Mouse (Mus musculus): ENCODE results near the gene Adam6b. TPM values are rescaled to one million over a fixed set of nuclear protein-coding genes. Genes with fewer than 3 reads are reported as not detected.
"Not testable (repeated sequence)": the region's sequence is repeated elsewhere in the genome, so short reads cannot be mapped to it uniquely, and the experiment has no call there.

The Adam6b gene
- polyA plus RNA-seq (2012): not detected in 2 replicates

DNA sequence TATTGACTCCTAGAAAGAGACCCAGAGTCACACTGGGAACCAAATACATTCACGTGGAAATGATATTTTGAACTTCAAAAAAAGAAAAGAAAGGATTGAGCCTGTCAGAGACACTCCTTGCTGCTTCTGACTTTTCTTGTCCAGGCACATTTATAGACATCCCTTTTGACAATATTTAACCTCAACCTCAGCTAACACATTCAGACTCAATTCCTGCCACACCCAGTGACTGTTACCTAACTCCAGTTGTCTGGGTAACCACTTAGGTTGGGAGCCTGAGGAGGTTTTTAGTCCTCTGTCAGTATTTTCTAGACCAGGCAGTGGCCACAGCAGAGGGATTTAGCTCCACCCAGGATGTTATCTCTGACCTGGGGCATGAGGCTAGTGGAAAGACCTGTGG lies at the start of gene Adam6b:
Gene Adam6b (plus strand): TSS at position 301 of the 400 bp plus-strand sequence.
- not testable (repeated sequence) for H3K4me3 ChIP-seq (replicated peaks); H3K27me3 ChIP-seq (ENCODE audit: control insufficient read depth); H3K9me3 ChIP-seq (ENCODE audit: control insufficient read depth, low read length); H3K4me1 ChIP-seq (ENCODE audit: control insufficient read depth); H3K36me3 ChIP-seq (ENCODE audit: control insufficient read depth)

DNA sequence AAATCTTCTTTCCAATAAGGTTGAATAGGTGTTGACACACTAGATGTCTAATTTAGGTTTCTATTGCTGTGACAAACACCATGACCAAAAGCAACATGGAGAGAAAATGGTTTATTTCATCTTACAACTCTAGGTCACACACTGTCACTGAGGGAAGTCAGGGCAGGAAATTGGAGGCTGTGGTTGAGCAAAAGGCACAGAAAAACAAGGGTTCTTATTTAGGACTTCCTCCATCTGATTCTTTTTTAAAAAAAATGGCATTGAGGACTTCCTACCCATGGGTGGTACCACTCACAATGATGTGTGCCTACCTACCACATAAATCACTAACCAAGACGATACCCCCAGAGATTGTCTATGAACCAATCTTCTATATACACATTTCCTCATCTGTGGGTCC lies 43.2 kb upstream of the Adam6b start:
- Histone ChIP-seq H3K36me3 (ENCODE audit: control insufficient read depth) (no peaks in the 10 kb centered on the region), H3K4me1 (ENCODE audit: control insufficient read depth) (no peaks in the 10 kb centered on the region), H3K4me3 (replicated peaks) (no peak overlapping the region), H3K27me3 (ENCODE audit: control insufficient read depth) (no peaks in the 10 kb centered on the region), H3K9me3 (ENCODE audit: control insufficient read depth, low read length) (no peaks in the 10 kb centered on the region)
- TF ChIP-seq GATA1 (IDR thresholded peaks at IDR 0.05; ENCODE audit: low read length) (no peak), TAL1 (IDR thresholded peaks at IDR 0.05; ENCODE audit: low read length) (no peak)

DNA sequence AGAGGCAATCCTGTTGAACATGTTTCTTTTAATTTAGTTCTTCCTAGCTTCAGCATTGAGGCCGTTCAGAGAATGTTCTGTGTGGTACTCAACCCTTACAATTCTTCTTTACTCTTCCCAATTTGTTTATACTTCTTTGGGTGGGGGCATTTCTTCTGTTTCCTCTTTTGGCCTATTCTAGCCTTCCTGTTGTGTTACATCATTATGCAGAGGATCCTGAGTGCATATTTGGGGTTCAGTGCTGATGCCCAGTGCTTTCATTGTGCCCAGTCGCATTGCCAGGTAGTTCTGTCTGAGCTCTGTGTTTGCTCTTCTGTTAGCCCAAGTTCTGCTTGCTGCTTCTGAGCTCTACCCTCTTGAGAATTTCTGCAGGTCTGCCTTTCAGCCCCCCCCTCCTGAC lies 13.1 kb upstream of the Adam6b start:
- H3K36me3 ChIP-seq (ENCODE audit: control insufficient read depth): no peaks in the 10 kb centered on the region
- TF ChIP-seq GATA1 (IDR thresholded peaks at IDR 0.05; ENCODE audit: low read length) (no peak), TAL1 (IDR thresholded peaks at IDR 0.05; ENCODE audit: low read length) (no peak)
- H3K4me3 ChIP-seq (replicated peaks): no peak overlapping the region
- H3K27me3 ChIP-seq (ENCODE audit: control insufficient read depth): no peaks in the 10 kb centered on the region
- H3K4me1 ChIP-seq (ENCODE audit: control insufficient read depth): no peaks in the 10 kb centered on the region
- H3K9me3 ChIP-seq (ENCODE audit: control insufficient read depth, low read length): no peaks in the 10 kb centered on the region

GRCm38 (mm10) chr12:113482147-113482546 lies 7.2 kb upstream of the Adam6b start:
- TF ChIP-seq TAL1 (IDR thresholded peaks at IDR 0.05; ENCODE audit: low read length): no peak
- no peak for TF ChIP-seq GATA1 (IDR thresholded peaks at IDR 0.05; ENCODE audit: low read length)
- H3K27me3 ChIP-seq (ENCODE audit: control insufficient read depth): no peaks in the 10 kb centered on the region

DNA sequence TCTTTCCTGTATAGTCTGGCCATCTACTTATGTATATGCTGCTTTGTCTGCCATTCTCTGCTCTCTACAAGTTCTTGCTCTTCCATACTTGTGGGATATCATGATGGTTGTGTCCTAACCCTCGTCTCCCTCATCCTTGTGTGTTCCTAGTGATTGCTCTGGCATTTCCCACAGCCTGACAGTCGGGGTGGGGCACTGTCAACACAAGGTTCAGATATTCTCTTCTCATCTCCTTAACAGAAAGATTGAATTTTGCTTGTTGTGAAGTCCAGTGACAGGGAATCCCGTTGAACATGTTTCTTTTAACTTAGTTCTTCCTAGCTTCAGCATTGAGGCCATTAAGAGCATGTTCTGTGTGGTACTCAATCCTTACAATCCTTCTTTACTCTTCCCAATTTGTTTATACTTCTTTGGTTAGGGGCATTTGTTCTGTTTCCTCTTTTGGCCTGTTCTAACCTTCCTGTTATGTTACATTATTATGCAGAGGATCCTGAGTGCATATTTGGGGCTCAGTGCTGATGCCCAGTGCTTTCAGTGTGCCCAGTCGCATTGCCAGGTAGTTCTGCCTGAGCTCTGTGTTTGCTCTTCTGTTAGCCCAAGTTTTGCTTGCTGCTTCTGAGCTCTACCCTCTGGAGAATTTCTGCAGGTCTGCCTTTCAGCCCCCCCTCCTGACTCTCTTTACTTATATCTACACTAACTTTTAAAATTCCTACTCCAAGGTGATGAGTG lies 6.5 kb upstream of the Adam6b start:
- H3K9me3 ChIP-seq (ENCODE audit: control insufficient read depth, low read length): no peaks in the 10 kb centered on the region
- H3K27me3 ChIP-seq (ENCODE audit: control insufficient read depth): no peaks in the 10 kb centered on the region
- no peak overlapping the region for H3K4me3 ChIP-seq (replicated peaks)
- TF ChIP-seq GATA1 (IDR thresholded peaks at IDR 0.05; ENCODE audit: low read length) (no peak), TAL1 (IDR thresholded peaks at IDR 0.05; ENCODE audit: low read length) (no peak)
- H3K36me3 ChIP-seq (ENCODE audit: control insufficient read depth): no peaks in the 10 kb centered on the region
- H3K4me1 ChIP-seq (ENCODE audit: control insufficient read depth): no peaks in the 10 kb centered on the region

More at GRCm38 (mm10) chr12:113482147-113482546, 7.2 kb upstream of the Adam6b start:
- H3K36me3 ChIP-seq (ENCODE audit: control insufficient read depth): no peaks in the 10 kb centered on the region
- H3K4me3 ChIP-seq (replicated peaks): no peak overlapping the region
- H3K9me3 ChIP-seq (ENCODE audit: control insufficient read depth, low read length): no peaks in the 10 kb centered on the region
- H3K4me1 ChIP-seq (ENCODE audit: control insufficient read depth): no peaks in the 10 kb centered on the region

GRCm38 (mm10) chr12:113483492-113484162 lies 5.7 kb upstream of the Adam6b start:
- Histone ChIP-seq H3K4me3 (replicated peaks) (no peak overlapping the region), H3K27me3 (ENCODE audit: control insufficient read depth) (no peaks in the 10 kb centered on the region), H3K4me1 (ENCODE audit: control insufficient read depth) (no peaks in the 10 kb centered on the region), H3K9me3 (ENCODE audit: control insufficient read depth, low read length) (no peaks in the 10 kb centered on the region), H3K36me3 (ENCODE audit: control insufficient read depth) (no peaks in the 10 kb centered on the region)
- no peak for TF ChIP-seq GATA1 (IDR thresholded peaks at IDR 0.05; ENCODE audit: low read length)
- TF ChIP-seq TAL1 (IDR thresholded peaks at IDR 0.05; ENCODE audit: low read length): no peak

DNA sequence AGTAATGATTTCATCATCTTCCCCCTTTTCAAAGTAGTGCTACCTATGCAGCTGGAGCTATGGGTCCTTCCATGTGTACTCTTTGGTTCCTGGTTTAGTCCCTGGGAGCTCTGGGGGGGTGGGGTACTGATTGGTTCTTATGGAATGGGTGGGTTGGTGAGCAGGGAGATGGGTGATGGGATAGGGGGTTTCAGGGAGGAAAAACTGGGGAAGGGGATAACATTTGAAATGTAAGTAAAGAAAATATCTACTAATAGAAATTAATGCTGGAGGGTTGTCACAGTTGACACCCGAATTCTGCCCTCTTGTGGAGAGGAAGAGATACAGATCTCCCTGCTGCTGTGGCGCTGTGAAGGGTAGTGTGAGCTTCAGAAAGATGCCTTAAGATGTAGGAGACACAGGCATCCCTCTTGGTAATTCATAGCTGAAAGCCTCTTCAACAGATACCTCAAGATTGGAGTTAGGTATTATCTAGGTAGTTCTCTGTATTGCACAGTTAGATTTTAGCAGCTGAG lies 4.3 kb upstream of the Adam6b start:
- Histone ChIP-seq H3K9me3 (ENCODE audit: control insufficient read depth, low read length) (no peaks in the 10 kb centered on the region), H3K36me3 (ENCODE audit: control insufficient read depth) (no peaks in the 10 kb centered on the region), H3K4me1 (ENCODE audit: control insufficient read depth) (no peaks in the 10 kb centered on the region), H3K27me3 (ENCODE audit: control insufficient read depth) (no peaks in the 10 kb centered on the region), H3K4me3 (replicated peaks) (no peak overlapping the region)
- TF ChIP-seq GATA1 (IDR thresholded peaks at IDR 0.05; ENCODE audit: low read length) (no peak), TAL1 (IDR thresholded peaks at IDR 0.05; ENCODE audit: low read length) (no peak)

- H3K4me1 ChIP-seq (ENCODE audit: control insufficient read depth); H3K27me3 ChIP-seq (ENCODE audit: control insufficient read depth); H3K9me3 ChIP-seq (ENCODE audit: control insufficient read depth, low read length); H3K4me3 ChIP-seq (replicated peaks); H3K36me3 ChIP-seq (ENCODE audit: control insufficient read depth): not testable (repeated sequence)
Observed at GRCm38 (mm10) chr12:113487693-113488092, 1.6 kb upstream of the Adam6b start.

- H3K4me1 ChIP-seq (ENCODE audit: control insufficient read depth): no peaks in the 10 kb centered on the region
- peaks cover 2% of the 10 kb centered on the region; the same call in 1 of the 2 replicates for H3K9me3 ChIP-seq (ENCODE audit: control insufficient read depth, low read length)
- H3K4me3 ChIP-seq (replicated peaks): no peak overlapping the region
- no peaks in the 10 kb centered on the region for H3K36me3 ChIP-seq (ENCODE audit: control insufficient read depth)
- no peaks in the 10 kb centered on the region for H3K27me3 ChIP-seq (ENCODE audit: control insufficient read depth)
- TF ChIP-seq GATA1 (IDR thresholded peaks at IDR 0.05; ENCODE audit: low read length): no peak
- no peak for TF ChIP-seq TAL1 (IDR thresholded peaks at IDR 0.05; ENCODE audit: low read length)
Observed at GRCm38 (mm10) chr12:113525901-113526300, 36.6 kb downstream of the Adam6b start.

Other genes starting within 250 kb of the Adam6b start
- gene Adam6a, start 54.4 kb downstream of the Adam6b start, polyA plus RNA-seq (2012): not detected in 2 replicates